Mouse (Mus musculus) megakaryocyte-erythroid progenitor cell, adult 5-6 weeks (primary cell): ENCODE measurements around the gene Enc1. TPM values are rescaled to one million over a fixed set of nuclear protein-coding genes. Genes with fewer than 3 reads are reported as not detected.

Experiments used
- ATAC-seq: replicated peaks from 2 replicates; pipeline ENCODE4 v1.8.0; 2016; ENCODE audit warnings: mild to moderate bottlenecking, inconsistent platforms; ENCODE audit not compliant: severe bottlenecking, poor library complexity, low FRiP score, low TSS enrichment
- total RNA-seq, 2 experiments: library from RNA; stranded (forward) in 1 of 2; stranded (reverse) in 1 of 2; fragments of 200-1000, 215-1000 nt in 1 of 2; fragments of >200 nt in 1 of 2; fragmentation: Nextera tagmentation in 1 of 2; gene quantifications; 2 replicates each; pipeline ENCODE4 v1.2.3; 2014 to 2017

Gene Enc1
- total RNA-seq, 2 experiments from 2014 or later, result 3.9 to 4.6 TPM

DNA sequence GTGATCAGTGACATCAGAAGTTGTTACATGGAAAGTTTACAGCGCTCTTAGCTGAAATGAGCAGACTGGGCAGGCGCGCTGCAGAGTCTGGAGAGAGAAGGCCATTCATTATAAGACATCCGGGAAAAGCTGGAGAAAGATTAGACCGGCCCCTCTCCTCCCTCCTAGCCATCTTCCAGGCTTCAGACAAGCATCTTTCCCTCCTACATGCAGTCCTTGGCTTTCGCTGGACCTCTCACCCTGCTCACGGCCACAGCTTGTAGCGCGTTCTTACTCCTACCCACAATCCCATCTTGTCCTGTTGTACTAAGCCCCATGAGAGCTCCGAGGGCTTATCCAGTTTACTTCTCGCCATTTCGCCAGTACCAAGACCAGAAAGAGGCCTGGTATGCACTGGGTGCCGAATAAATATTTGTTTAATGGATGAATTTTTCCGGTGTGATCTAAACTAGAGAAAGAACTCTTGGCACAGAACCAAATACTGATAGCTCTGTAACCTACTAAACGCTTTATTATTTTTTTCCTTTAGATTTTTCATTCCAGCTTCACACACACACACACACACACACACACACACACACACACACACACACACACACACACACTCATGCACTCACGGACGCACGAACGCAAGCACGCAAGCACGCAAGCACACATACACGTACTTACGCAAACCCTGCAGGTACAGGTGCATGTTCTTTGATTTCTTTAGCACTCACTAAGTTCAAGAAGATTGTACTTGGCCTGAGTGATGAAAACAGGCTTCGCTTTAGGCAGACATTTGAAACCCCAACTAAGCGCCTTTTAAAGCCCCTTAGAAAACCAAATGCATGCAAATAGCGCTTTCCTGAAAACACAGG, 41.4 kb downstream of the Enc1 start:
- no peak for ATAC-seq

GRCm38 (mm10) chr13:97282911-97283281, 42.0 kb downstream of the Enc1 start:
- no peak for ATAC-seq

DNA sequence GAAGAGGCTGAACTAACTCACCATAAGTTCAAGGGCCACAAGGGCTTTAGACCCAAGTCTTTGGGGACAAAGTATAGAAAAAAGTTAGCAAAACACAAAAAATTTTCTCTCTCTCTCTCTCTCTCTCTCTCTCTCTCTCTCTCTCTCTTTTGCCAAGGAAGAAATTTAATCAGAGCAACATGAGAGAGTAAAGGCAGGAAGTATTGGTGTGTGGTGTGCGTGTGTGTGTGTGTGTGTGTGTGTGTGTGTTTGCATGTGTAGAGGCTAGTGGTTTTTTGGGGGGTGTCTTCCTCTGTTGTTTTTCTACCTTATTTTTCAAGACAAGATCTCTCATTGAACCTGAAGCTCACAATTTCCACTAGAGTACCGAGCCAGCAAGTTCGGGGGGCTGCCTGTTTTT, 46.1 kb downstream of the Enc1 start:
- ATAC-seq, result no peak

GRCm38 (mm10) chr13:97290747-97291146, 49.8 kb downstream of the Enc1 start:
- no peak for ATAC-seq

GRCm38 (mm10) chr13:97291354-97291753, 50.4 kb downstream of the Enc1 start:
- no peak for ATAC-seq

DNA sequence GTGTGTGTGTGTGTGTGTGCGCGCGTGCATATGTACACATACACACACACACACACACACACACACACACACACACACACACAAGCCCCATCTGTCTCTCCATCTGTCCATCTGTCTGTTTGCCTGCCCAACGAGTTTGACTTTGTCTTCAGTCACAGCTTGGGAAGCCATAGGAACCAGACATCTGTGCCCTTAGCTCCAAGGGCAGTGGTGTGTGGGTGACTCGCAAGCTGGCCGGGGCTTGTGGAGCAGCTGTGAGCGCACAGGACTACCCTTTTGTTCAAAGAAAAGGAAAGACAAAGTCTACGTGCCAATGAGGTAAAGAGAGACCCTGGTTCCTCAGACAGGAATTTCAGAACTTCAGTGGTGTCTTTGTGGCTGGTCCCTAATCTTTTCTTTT, 51.1 kb downstream of the Enc1 start:
- no peak for ATAC-seq

DNA sequence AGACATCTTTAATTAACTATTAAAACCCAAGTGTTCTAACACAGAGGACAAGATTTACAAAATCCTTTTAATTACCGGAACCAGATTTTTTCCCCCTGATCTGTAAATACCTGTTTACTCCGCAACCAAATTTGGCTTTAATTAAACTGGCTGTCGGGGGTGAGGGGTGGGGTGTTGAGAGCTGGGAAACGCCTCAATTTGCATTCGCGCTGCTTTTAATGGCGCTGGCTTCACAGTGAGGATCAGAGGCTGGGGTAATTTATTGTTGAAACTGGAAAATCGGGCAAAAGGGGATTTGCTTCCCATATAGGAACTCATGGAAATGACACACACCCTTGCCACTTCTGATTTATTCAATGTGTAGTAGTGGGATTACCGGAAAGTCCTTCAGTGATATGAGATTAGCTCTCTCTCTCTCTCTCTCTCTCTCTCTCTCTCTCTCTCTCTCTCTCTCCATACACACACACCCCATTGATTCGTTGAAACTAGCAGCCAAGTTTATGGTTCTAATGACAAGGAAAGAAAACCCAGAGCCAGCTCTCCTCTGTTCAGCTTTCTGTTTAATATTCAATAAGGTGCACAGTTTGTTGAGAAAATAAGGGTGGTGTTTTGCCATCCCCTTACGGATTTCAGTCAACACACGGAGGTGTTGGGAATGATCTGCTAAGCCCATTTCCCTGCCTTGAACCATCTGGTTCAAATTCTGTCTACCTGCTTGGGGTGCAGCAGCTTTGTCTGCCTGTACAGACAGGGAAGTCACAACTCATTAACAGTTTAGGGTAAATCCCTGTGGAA, 51.7 kb downstream of the Enc1 start:
- no peak for ATAC-seq

DNA sequence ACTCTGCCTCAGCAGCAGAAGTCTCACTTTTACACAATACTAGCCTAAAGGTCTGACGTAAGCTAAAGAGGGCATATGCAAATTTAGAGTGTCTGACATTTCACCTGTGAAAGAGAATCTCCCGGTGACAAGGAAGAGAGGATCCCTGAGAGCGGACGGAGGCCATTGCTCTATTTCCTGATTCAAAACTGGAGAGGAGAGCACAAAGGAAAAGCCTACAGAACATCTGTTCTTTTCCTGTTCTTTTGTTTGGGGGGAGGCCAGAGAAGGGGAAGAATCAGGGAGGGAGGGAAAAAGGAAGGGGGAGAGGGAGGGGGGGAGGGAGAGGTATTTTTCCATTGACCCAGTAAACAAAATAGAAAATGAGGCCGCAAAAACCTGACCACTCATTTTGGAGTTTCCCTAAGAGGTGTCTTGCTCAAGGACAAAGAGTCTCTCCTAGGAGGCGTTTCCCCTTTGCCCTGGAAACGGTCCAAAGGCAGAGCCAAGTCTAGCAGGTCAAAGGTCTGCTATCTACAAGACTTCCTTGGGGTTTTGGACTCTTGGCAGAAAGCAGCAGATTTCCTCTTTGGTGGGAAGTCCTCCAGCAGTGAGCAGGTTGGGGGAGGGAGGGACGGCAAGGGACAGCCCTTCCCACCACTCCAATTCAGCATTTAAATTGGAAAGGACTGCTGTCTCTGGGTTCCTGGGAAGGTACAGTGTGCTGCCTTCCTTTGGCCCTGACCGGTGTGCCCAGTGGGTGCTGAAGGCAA, 54.4 kb downstream of the Enc1 start:
- no peak for ATAC-seq

- no peak for ATAC-seq
These were observed 54.9 kb downstream of the Enc1 start for GRCm38 (mm10) chr13:97295853-97296219.

DNA sequence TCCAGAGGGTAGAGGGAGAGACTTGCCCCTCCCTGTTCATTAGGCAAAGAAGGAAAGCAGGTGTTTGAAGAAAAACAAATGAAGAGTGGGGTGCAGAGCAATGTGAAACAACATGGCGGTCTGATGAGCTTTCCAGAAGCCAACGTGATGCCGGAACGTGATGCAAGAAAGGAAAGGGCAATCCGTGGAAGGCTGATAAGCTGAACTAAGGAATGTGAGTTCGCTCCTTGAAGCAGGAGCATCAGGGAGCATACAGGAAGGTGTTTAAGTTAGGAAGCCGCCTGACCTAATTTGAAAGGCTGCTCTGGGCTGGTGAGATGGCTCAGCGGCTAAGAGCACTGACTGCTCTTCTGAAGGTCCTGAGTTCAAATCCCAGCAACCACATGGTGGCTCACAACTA, 55.4 kb downstream of the Enc1 start:
- ATAC-seq, result no peak

GRCm38 (mm10) chr13:97296757-97297156, 55.9 kb downstream of the Enc1 start:
- ATAC-seq, result no peak

- ATAC-seq, result no peak
These were observed 56.6 kb downstream of the Enc1 start for GRCm38 (mm10) chr13:97297418-97298050.

DNA sequence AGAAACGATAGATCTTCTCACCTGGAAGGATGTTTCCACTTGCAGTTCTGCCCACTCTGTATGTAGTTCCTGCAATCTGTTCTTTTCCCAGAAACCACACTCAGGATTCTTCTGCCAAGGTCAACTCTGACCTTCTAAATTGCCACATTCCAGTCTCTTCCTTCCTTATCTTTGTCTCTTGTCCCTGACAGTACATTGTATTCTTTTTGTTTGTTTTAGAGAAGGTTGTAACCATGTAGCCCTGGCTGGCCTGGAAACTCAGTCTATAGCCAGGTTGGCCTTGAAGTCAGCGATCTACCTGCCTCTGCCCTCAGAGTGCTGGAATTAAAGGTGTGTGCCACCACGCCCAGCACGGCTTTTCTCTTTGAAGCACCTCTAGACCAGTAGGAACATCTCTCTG, 58.0 kb downstream of the Enc1 start:
- no peak for ATAC-seq

GRCm38 (mm10) chr13:97299877-97300873, 59.3 kb downstream of the Enc1 start:
- no peak for ATAC-seq

Other genes with a start within 250 kb of the Enc1 start
- gene 1700029F12Rik, start 206.7 kb upstream of the Enc1 start, total RNA-seq (2014; fragmentation: Nextera tagmentation), result not detected in 2 replicates
- gene 1700029F12Rik, start 206.7 kb upstream of the Enc1 start, total RNA-seq (2017), result not detected in 2 replicates
- gene Fam169a, start 173.8 kb upstream of the Enc1 start, total RNA-seq (2014; fragmentation: Nextera tagmentation), result 0.44 TPM in 1 of 2 replicates, not detected in the other
- gene Fam169a, start 173.8 kb upstream of the Enc1 start, total RNA-seq (2017), result 0.65 and 1.3 TPM in 2 replicates
- gene Gm6169, start 141.9 kb upstream of the Enc1 start, total RNA-seq (2014; fragmentation: Nextera tagmentation), result 0.46 and 2.0 TPM in 2 replicates
- 0.33 and 2.1 TPM in 2 replicates for gene Gm6169, start 141.9 kb upstream of the Enc1 start, total RNA-seq (2017)
- gene Gfm2, start 103.2 kb upstream of the Enc1 start, total RNA-seq (2014; fragmentation: Nextera tagmentation), result 38.1 and 50.3 TPM in 2 replicates
- 39.2 and 40.1 TPM in 2 replicates for gene Gfm2, start 103.2 kb upstream of the Enc1 start, total RNA-seq (2017)
- 177 and 255 TPM in 2 replicates for gene Nsa2, start 103.2 kb upstream of the Enc1 start, total RNA-seq (2014; fragmentation: Nextera tagmentation)
- 382 and 513 TPM in 2 replicates for gene Nsa2, start 103.2 kb upstream of the Enc1 start, total RNA-seq (2017)
- 4.1 and 10.7 TPM in 2 replicates for gene Hexb, start 42.7 kb upstream of the Enc1 start, total RNA-seq (2014; fragmentation: Nextera tagmentation)
- 6.2 and 9.4 TPM in 2 replicates for gene Hexb, start 42.7 kb upstream of the Enc1 start, total RNA-seq (2017)